Mouse (Mus musculus) brain, embryonic 18.5 days (tissue): ENCODE data around the gene Irf9.

Source experiments
- DNase-seq: peaks from one replicate; pipeline ENCODE4 v3.0.0-alpha.2; 2012; ENCODE audit warnings: low read depth, low spot score

The Irf9 gene

DNA sequence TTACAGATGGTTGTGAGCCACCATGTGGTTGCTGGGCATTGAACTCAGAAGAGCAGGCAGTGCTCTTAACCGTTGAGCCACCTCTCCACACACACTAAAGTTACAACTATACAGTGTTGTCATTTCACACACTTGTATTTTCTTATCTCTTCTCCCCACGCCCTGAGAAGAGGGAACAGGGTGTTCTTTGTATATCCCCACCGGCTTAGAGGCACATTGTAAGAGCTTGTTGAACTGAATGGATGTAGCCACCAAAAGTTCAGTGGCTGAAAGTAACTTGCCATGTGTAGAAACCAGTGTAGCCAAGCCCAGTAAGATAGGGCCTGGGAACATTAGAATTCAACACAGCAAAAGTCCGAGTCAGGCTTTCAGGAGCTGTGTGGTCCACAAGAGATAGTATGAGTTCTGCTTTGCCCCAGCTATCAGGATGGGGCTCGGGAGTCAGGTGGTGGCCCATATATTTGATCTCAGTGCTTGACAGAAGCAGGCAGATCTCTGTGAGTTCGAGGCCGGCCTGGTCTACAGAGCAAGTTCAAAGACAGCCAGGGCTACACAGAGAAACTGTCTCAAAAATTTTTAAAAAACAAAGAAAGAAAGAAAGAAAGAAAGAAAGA is 11.3 kb downstream of the Irf9 start:
- DNase-seq, result no peak

DNA sequence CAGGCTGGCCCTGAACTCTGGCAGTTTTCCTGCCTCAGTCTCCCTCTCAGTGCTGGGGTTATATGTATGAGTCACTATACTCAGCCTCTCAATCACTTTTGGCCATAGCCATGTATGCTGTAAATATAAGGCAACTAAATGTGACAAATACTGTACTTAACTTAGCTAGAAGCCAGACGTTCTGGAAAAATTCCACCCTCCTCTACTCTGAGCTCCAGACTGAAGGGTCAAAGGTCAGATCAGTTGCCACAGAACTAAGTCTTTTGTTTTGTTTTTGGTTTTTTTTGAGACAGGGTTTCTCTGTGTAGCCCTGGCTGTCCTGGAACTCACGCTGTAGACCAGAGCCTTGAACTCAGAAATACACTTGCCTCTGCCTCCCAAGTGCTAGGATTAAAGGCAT is 12.5 kb downstream of the Irf9 start:
- DNase-seq, result no peak

DNA sequence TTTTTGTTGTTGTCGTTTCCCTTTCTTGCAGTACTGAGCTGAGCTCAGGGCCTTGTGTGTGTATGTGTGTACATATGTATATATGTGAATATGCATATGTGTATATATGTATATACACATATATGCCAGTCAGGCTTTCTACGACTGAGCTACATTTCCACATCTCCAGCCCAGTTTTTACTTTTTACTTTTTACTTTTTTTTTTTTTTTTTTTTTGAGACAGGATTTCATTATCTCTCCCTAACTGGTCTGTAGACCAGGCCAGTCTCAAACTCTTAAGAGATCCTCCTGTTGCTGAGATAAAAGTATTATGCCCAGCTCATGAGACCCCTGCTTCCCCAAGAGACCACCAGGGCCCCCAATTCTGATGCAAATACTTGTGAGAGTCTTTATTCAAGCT is 13.5 kb downstream of the Irf9 start:
- DNase-seq, result no peak

DNA sequence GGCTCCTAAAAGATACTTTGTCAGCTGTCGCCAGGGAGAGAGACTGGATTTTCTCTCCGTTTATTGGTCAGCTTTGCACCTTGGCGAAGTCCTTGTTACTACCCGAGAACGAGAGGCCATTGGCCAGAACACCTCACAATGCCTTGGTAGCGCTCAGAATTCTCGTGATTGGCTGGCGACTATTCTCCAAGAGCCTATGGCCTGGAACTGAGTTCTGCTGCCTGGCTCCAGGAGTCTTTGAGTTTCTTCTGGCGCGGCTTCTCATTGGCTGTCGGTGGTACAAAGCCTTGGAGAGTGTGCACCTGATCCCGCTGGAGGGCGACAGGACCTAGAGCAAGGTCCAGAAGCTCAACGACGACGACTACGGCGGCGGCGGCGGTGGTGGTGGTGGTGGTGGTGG is 14.5 kb downstream of the Irf9 start, which contains the start of gene Rec8:
Rec8 (plus strand) TSS at position 216 of the 400 bp plus-strand sequence.
- DNase-seq, result no peak

DNA sequence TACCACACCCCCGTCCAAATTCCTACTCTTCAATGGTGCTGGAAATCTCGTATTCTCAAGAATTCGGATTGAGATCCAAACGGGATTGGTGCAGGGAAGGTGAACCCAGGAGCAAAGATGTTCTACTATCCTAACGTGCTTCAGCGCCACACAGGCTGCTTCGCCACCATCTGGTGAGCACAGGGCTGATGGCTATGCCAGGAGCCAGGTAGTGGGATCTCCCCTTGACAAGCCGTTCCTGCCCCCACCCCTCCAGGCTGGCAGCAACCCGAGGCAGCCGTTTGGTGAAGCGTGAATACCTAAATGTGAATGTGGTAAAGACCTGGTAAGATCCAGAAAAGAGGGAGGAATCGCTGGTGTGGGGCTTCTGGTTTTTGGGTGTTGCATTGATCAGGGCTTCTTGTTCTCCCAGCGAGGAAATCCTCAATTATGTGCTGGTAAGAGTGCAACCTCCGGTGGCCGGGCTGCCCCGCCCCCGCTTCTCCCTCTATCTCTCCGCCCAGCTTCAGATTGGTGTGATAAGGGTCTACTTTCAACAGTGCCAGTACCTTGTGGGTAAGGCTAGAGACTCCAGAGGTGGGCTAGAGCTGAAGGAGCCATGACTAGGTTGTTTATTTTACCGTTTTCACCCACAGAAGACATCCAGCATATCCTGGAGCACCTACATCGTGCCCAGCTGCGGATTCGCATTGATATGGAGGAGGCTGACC is 15.3 kb downstream of the Irf9 start:
- DNase-seq, result no peak

DNA sequence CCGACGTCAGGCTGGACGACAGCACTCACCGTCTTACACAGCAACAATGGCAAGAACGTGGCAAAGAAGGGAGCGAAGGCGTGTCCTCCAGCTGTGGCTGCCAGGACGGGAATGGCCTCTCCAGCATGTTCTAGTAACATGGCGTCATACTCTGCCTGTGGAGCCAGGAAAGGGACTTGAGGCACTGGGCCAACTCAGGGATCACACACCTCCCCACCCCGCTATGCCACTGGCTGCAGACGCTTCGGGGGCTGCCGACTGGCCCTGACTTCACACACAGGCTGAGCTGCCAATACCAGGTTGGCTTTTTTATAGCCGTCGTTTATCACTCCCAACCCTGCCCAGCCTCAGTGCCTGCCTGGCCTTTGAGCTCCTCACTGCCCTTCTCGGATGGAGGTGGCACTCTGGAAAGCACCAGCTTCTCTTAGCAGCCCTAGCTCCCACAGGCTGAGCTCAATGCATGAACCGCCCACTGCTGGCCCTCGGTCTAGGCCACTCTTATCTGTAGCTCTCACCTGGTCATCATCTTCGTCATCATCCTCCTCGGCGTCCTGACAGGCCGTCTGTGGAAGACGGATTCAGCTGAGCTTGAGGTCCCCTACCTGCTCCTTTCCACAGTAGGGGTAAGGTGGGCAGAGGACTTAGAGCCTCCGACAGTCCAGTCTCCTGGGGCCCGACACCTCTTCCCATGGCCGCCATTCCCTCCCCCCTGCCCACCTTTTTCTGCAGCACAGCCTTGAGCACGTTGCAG is 24.9 kb downstream of the Irf9 start:
- no peak for DNase-seq

DNA sequence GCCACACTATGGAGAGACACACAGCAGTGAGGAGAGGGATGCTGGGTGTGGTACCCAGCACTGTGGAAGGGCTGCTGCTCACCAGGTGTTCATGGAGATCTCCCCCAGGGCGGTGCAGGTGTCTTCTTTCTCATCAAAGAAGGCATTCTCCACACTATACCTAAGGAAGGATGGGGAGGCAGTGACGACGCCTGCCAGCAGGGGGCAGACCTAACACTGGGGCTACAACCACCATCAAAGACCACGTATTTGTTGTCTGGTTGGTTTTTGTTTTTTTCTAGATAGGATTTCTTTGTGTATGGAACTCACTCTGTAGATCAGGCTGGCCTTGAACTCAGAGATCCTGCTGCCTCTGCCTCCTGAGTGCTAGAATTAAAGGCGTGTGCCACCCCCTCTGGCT is 25.9 kb downstream of the Irf9 start:
- no peak for DNase-seq

DNA sequence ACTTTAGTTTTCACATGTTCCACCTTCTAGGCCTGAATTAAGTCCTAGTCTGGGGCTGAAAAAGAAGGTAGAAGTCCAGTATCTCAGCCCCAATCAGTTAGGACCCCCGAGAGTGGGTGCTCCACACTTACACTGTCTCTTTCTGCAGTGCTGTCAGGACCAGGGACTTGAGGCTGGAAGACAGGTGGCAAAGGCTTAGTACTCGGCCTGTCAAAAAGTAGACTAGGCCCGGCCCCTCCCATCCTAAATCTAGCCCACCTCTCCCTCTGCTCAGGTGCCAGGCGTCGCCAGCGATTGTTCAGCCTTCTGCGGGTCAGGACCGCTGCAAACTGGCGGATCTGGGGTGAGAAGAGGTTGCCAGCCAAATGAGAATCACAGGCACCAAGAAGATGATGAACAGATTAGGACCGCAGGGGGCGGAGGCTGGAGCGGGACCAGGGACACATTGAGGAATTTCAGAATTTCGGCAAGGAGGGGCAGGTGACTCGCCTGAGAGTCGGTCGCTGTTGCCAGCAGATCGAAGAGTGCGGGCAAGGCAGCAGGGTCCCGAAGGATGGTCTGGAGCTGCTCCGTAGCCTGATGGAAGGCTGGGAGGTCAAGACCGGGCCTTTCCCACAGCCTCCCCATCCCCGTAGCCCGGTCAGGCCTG is 31.6 kb downstream of the Irf9 start:
- no peak for DNase-seq

DNA sequence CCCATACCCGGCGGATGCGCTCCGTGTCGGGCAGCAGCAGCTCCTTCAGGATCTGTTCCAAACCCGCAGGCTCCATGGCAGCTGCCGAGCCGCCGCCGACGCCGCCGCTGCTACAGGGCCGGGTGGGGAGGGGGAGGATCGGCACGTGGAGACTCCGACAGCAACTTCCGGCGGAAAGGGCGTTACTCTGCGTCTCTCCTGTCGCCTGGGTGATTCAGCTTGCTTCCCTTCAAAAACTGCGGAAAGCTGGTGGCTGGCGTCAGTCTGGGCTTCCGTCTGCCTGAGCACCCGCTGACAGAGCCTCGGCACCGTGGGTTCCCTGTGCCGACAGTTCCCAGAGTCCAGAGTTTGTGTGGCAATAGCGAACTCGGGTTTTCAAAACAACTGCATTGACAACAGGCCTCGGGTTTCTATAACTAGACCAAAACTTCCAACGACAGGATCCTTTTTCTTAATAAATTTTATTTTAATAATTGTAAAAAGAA is 32.2 kb downstream of the Irf9 start, which contains the start of gene Ipo4:
Ipo4 (minus strand) TSS at position 435 of the 485 bp plus-strand sequence.
- DNase-seq, result peak; percentile 76

DNA sequence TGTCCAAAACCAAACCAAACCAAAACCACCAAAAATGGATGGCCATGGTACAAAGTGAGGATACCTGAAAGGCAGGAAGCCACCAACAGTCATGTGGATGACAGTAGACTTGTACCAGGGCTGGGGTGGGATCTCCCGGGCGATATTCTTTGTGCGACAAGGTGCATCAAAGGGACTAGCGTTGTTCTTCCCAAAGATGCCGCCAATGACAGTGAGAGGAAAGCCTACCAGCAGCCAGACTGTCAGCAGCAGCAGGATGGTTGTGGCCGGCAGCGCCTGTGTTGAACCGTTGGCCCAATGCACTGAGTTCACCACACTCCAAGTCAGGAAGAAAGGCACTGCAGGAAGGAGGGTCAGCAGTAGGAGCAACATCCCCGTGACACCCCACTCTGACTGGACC is 34.4 kb downstream of the Irf9 start, which contains the start of gene Gm49378:
Gm49378 (minus strand) TSS at position 101 of the 400 bp plus-strand sequence.
- DNase-seq, result no peak

DNA sequence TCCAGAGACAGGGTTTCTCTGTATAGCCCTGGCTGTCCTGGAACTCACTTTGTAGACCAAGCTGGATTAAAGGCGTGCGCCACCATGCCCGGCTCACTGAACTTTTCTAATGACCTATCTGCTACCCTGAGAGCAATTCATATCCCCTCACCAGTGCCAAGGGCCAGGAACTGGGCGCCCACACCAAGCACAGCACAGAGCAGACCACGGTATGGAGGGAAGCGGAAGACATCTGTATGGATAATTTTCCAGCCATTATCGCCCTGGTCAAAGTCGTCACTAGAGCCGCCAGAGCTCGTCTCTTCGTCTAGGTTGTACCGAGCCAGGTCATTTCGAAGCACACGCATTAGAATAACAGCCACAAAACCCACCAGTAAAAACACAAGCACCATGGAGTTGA is 37.4 kb downstream of the Irf9 start:
- no peak for DNase-seq

DNA sequence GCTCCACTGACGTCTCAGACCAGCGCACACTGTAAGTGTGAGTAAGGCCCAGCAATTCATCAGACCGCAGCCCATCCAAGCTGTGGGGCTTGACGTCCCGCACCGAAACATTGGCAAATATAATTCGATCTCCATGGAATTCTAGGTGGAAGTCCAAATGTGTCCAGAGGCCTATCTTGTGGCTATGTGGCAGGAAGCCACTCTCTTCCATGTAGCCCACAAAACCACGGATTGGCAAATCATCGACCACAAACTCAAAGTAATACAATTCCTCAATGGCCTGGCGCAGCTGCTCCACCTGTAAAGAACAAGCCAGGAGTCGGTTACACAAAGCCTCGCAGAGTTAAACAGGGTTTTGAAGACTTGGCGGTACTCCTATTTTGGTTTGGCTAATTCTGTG is 37.9 kb downstream of the Irf9 start:
- no peak for DNase-seq

DNA sequence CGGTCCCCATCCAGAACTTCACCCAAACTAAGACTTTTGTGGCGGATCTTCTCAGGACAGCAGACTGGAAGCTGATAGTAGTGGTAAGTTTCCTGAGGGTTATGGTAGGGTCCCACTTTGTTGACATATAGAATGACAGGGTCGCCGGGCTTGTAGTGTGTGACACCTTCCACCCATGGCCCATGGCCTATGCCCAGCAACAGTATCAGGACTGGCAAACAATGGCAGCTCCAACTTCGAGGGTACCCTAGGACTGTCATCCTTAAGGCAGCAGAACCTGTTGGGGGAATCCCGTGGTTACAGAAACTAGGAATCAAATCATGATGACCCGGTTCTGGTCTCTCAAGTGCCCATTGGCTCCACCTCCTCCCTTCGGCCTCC is 39.3 kb downstream of the Irf9 start:
- no peak for DNase-seq

DNA sequence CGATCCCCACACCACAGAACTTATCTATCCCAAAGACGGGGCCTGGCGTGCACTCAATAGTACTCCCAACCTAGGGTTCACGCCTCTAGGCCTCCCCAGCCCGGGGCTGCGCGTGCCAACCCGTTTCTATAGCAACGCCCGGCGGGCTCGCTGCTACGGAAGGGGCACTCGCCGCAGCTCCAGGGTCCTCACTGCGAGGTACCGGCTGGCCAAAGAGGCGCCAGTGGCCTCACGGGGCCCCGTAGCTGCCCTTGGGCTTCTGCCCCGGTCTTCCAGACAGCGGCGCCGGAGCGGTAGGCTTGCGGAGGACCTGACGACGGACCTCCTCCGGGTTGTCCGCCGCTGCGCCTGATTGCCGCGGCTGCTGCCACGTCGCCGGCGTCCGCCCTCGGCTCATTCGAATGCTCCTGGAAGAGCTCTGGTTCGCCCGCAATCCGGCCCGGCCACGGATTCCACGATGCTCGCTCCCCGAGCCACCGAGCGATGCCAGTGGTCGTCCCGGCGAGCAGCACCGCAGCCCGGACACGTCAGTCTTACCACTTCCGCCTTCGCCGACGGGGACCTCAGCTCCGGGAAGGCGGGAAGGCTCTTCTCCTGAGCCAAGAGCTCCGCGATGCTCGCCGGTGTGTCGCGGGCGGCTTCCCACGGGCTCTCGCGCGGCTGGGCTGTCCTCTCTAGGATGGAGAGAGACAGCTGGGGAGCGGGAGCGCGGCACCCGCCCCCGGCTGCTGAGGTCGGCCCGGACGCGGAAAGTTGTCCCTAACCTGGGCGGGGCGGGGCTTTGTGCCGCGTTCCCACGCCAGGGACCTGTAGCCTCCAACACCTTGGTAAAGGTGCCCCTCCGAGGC is 39.9 kb downstream of the Irf9 start, which contains the start of gene Tm9sf1:
Tm9sf1 (minus strand) TSS at position 747 of the 848 bp plus-strand sequence.
- peak; percentile 70 for DNase-seq

DNA sequence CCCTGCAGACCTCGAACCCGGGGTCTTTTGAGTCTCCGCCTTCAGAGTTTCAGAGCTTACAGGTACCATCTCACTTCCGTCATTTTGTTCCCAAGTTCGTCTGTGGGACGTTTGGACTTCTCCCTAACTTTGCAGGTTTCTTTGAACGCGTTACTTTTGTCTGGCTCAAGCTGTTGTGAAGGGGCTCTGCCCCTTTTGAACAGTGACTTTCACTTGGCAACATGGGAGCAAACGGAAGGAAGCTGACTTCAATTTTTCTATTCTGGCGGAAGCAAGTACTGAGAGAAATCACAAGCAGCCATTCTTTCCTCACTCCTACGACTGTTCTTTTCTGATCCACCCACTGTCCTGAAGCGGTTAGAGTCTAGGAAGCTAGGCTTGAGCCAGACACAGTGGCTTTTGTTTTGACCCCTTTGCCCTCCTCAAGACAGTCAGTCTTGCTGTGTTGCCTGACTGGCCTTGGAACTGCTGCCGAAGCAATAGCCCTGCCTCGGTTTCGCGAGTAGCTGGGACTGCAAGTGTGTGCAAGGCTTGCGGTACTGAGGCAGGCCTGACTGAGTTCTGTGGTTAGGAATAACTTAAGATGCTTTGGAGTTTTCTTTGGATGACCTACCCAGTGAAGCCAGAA is 41.0 kb downstream of the Irf9 start:
- DNase-seq, result no peak

DNA sequence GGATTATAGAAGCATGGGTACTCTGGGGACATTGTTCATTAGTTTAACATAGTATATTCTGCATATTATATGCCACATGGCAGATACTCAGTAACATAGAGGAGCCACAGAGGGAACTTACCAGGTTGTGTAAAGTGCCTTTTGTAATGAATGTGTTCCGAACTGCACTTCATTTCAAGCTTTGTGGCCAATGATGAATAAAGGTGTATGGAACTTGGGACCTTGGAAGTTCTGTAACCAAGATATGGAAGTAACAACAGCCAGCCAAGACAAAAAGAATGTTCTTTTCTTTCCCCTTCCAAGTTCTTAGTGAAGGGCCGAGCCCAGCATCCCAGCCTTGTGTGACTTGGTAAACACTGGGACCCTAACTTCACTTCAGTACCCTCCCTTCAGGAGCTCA is 46.5 kb downstream of the Irf9 start, which contains the start of gene Tssk4:
Tssk4 (plus strand) TSS at position 301 of the 400 bp plus-strand sequence.
- no peak for DNase-seq

DNA sequence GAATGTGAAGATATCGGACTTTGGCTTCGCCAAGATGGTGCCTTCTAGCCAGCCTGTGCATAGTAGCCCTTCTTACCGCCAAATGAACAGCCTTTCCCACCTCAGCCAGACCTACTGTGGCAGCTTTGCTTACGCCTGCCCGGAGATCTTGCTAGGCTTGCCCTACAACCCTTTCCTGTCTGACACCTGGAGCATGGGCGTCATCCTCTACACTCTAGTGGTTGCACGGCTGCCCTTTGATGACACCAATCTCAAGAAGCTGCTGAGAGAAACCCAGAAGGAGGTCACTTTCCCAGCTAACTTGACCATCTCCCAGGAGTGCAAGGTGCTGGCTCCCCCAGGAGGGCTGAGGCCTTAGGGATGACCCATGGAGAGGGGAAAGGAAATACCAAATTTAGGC is 48.2 kb downstream of the Irf9 start:
- no peak for DNase-seq

DNA sequence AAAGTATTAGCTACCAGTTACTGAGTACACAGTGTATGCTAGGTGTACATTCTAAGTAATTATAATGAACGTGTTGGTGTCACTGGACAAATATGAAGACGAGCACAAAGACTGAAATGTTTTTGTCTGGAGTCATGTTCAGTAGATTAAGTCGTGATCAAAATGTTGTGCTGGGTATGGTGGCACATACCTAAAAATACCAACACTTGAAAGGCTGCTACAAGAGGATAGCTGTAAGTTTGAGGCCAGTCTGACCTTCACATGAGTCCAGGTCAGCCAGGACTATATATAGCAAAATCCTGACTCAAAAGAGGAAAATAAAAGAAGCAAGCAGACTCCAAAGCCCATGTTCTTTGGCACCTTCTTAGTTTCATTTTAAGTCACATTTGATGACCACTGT is 53.6 kb downstream of the Irf9 start:
- DNase-seq, result no peak

DNA sequence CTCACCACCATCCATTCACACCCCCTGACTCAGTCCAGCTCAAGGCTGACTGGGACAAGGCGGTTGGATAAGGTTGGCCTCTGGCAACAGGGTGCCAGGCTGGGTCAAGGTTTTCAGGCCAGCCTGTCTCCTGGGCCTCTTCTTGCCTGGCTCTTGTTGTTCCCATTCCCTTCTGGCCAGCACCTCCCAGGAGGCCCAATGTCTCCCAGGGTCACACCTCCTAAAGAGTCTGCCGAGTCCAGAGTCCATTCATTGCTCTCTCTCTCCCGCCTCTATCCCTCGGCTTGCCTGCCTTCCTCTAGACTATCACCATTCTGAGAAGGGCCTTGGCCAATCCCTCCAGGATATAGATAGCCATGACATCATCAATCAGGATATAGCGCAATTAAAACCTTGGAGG is 54.6 kb downstream of the Irf9 start:
- no peak for DNase-seq
